Mouse (Mus musculus) forebrain, embryonic 15.5 days (tissue): ENCODE measurements at regions not wholly inside any gene's neighbourhood (a gene's known extent, or its start where the extent isn't known, plus 50 kb on each side); places are given as distances from the start of the nearest gene placed in this dataset.

Experiments
- ATAC-seq: fragments of 200-750 bp; cut with Nextera tagmentation; replicated peaks from 2 replicates; pipeline ENCODE4 v1.8.0; 2017; ENCODE audit warnings: mild to moderate bottlenecking, moderate TSS enrichment, moderate library complexity
- H3K27ac ChIP-seq: fragments of 300-500 bp; sonication (generic); replicated peaks from 2 replicates; pipeline ENCODE4 v1.5.1; 2015; ENCODE audit warnings: mild to moderate bottlenecking, inconsistent platforms
- H3K27me3 ChIP-seq: fragments of 300-500 bp; sonication (generic); 2 replicates; pipeline ENCODE4 v1.6.1; 2015; ENCODE audit warnings: inconsistent platforms
- H3K36me3 ChIP-seq: fragments of 300-500 bp; sonication (generic); 2 replicates; pipeline ENCODE4 v1.6.1; 2015; ENCODE audit warnings: mild to moderate bottlenecking, inconsistent platforms
- H3K4me1 ChIP-seq: fragments of 300-500 bp; sonication (generic); 2 replicates; pipeline ENCODE4 v1.6.1; 2015; ENCODE audit warnings: inconsistent platforms
- H3K4me2 ChIP-seq: fragments of 300-500 bp; sonication (generic); replicated peaks from 2 replicates; pipeline ENCODE4 v1.6.1; 2015; ENCODE audit warnings: mild to moderate bottlenecking, inconsistent platforms
- H3K4me3 ChIP-seq: fragments of 300-500 bp; sonication (generic); 2 replicates; pipeline ENCODE4 v1.5.1; 2015; ENCODE audit warnings: mild to moderate bottlenecking, inconsistent platforms
- H3K9ac ChIP-seq: fragments of 300-500 bp; sonication (generic); replicated peaks from 2 replicates; pipeline ENCODE4 v1.6.1; 2015; ENCODE audit warnings: mild to moderate bottlenecking, inconsistent platforms
- H3K9me3 ChIP-seq: fragments of 300-500 bp; sonication (generic); 2 replicates; pipeline ENCODE4 v1.6.1; 2016; ENCODE audit warnings: inconsistent platforms
- WGBS: fragments of 180-500 bp; shearing (Covaris S2); methylation state at CpG from one replicate; pipeline ENCODE4 v1.1.7; 2015; ENCODE audit warnings: mixed read lengths; 5-methylcytosine and 5-hydroxymethylcytosine counted together

- Histone ChIP-seq H3K27me3 (no peaks in the 10 kb centered on the region), H3K36me3 (peaks cover 3% of the 10 kb centered on the region), H3K27ac (peak overlapping the region; percentile 87), H3K4me2 (no peak overlapping the region), H3K4me1 (peaks cover 31% of the 10 kb centered on the region), H3K9ac (0 out of 2 replicates have a peak overlapping the region, but pooled peaks have one; percentile 24), H3K9me3 (no peaks in the 10 kb centered on the region), H3K4me3 (no peak overlapping the region)
- 44% methylated on average over 7 of the region's 7 CpGs for WGBS
- ATAC-seq, result peak; percentile 69
Observed at GRCm38 (mm10) chr9:41524591-41524990, 363.1 kb upstream of the Ubash3b start.

- peak; percentile 34; the same call in 1 of the 2 replicates for ATAC-seq
- Histone ChIP-seq H3K36me3 (peaks cover 3% of the 10 kb centered on the region), H3K4me2 (no peak overlapping the region), H3K4me3 (no peak overlapping the region), H3K4me1 (peaks cover 31% of the 10 kb centered on the region), H3K27me3 (no peaks in the 10 kb centered on the region), H3K9me3 (no peaks in the 10 kb centered on the region), H3K27ac (peak overlapping the region; percentile 87; the same call in 1 of the 2 replicates), H3K9ac (no peak overlapping the region)
- 98% methylated on average over 2 of the region's 2 CpGs for WGBS
Observed at GRCm38 (mm10) chr9:41523969-41524368, 362.5 kb upstream of the Ubash3b start.

GRCm38 (mm10) chr9:41522302-41522701, 360.8 kb upstream of the Ubash3b start:
- Histone ChIP-seq H3K27ac (no peak overlapping the region), H3K9ac (no peak overlapping the region), H3K36me3 (no peaks in the 10 kb centered on the region), H3K4me3 (no peak overlapping the region), H3K9me3 (no peaks in the 10 kb centered on the region), H3K27me3 (no peaks in the 10 kb centered on the region), H3K4me2 (no peak overlapping the region), H3K4me1 (peaks cover 31% of the 10 kb centered on the region)
- 69% methylated on average over 1 of the region's 1 CpGs for WGBS
- ATAC-seq, result no peak

DNA sequence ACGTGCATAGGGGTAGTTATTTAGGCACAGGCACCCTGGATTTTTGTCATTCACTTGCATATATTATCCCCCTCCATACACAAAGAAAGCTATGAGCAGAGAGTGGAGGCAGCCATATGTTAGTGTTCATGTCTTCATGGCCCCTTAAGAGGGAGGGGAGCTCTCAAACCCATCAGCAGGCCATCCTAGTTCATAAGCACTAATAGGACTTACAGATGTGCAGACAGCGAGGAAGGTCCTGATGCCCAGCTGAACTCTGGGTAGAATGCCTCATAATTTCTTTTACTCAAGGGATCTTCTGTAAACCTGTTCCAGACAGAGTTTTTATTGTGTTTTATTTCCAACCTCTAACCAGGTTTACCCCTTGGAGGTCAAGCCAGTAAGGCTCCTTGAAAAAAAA, 356.3 kb upstream of the Ubash3b start:
- Histone ChIP-seq H3K4me3 (no peak overlapping the region), H3K27ac (0 out of 2 replicates have a peak overlapping the region, but pooled peaks have one; percentile 27), H3K4me2 (no peak overlapping the region), H3K9ac (no peak overlapping the region), H3K27me3 (no peaks in the 10 kb centered on the region), H3K36me3 (no peaks in the 10 kb centered on the region), H3K9me3 (no peaks in the 10 kb centered on the region), H3K4me1 (peaks cover 3% of the 10 kb centered on the region; the same call in 1 of the 2 replicates)
- ATAC-seq, result no peak
- WGBS, result 69% methylated on average over 2 of the region's 2 CpGs

DNA sequence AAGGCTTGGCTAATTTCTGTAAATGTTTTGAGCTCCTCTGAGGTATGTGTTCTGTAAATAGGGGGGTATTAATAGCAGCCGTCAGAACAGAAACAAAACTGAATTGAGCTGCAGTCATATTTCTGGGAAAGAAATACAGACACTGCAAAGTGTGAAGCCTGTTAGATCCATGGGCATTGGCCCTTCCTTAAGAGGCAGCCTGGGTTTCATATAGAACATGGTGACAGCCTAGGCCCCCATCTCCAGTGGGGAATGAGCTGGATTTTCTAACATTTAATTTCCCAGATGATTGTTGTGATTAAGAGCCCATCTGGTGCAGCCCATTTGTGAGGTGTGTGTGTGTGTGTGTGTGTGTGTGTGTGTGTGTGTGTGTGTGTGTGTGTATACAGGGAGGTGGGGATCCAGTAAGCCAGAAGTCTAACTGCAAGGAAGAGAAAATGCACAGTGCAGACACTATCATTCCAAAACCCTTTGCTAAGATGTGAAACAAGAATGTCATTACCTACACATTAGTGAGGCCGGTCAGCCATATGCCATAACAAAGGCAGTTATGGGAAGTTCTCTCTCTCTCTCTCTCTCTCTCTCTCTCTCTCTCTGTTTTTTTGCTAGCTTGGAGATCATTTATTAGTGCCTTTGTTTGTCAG, 355.7 kb upstream of the Ubash3b start:
- Histone ChIP-seq H3K36me3 (no peaks in the 10 kb centered on the region), H3K27ac (peak overlapping the region; percentile 27), H3K4me2 (no peak overlapping the region), H3K9me3 (no peaks in the 10 kb centered on the region), H3K9ac (no peak overlapping the region), H3K4me1 (no peaks in the 10 kb centered on the region; the same call in 1 of the 2 replicates), H3K4me3 (no peak overlapping the region), H3K27me3 (no peaks in the 10 kb centered on the region)
- 64% methylated on average over 2 of the region's 2 CpGs for WGBS
- no peak for ATAC-seq

DNA sequence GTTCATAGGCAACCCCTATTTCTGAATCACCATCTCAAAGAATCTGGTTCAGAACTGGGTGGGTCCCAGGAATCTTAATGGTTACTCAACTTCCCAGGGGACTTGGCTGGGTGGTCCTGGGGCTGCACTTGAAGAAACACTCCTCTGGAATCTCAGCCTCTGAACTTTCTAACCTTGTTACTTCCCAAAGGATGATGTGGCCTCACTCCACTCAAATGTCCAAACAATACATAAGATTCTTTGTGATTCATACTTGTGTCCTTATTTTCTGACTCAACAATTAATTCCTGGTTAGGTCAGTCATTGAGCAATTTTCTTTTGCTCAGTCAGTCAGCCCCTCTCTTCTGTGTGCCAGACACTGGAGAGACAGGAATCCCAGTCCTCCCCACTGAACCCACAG, 353.7 kb upstream of the Ubash3b start:
- H3K36me3 ChIP-seq, result no peaks in the 10 kb centered on the region
- H3K4me2 ChIP-seq, result no peak overlapping the region
- H3K9ac ChIP-seq, result no peak overlapping the region
- no peaks in the 10 kb centered on the region for H3K9me3 ChIP-seq
- H3K27me3 ChIP-seq, result no peaks in the 10 kb centered on the region
- ATAC-seq, result no peak
- no peak overlapping the region for H3K4me3 ChIP-seq
- H3K27ac ChIP-seq, result no peak overlapping the region
- no peaks in the 10 kb centered on the region; the same call in 1 of the 2 replicates for H3K4me1 ChIP-seq

- peaks cover 4% of the 10 kb centered on the region; the same call in 1 of the 2 replicates for H3K36me3 ChIP-seq
- H3K27ac ChIP-seq, result no peak overlapping the region
- H3K4me2 ChIP-seq, result no peak overlapping the region
- WGBS, result 63% methylated on average over 1 of the region's 1 CpGs
- no peak overlapping the region for H3K9ac ChIP-seq
- no peaks in the 10 kb centered on the region; the same call in 1 of the 2 replicates for H3K4me1 ChIP-seq
- H3K9me3 ChIP-seq, result no peaks in the 10 kb centered on the region
- no peaks in the 10 kb centered on the region for H3K27me3 ChIP-seq
- no peak for ATAC-seq
- no peak overlapping the region for H3K4me3 ChIP-seq
Observed at GRCm38 (mm10) chr9:41513701-41514100, 352.2 kb upstream of the Ubash3b start.

GRCm38 (mm10) chr9:41509597-41509996, 348.1 kb upstream of the Ubash3b start:
- H3K9ac ChIP-seq, result no peak overlapping the region
- H3K4me3 ChIP-seq, result no peak overlapping the region
- peaks cover 14% of the 10 kb centered on the region; the same call in 1 of the 2 replicates for H3K36me3 ChIP-seq
- no peak overlapping the region for H3K4me2 ChIP-seq
- no peak for ATAC-seq
- 95% methylated on average over 2 of the region's 2 CpGs for WGBS
- H3K27me3 ChIP-seq, result no peaks in the 10 kb centered on the region
- no peaks in the 10 kb centered on the region for H3K4me1 ChIP-seq
- H3K27ac ChIP-seq, result no peak overlapping the region
- no peaks in the 10 kb centered on the region for H3K9me3 ChIP-seq

DNA sequence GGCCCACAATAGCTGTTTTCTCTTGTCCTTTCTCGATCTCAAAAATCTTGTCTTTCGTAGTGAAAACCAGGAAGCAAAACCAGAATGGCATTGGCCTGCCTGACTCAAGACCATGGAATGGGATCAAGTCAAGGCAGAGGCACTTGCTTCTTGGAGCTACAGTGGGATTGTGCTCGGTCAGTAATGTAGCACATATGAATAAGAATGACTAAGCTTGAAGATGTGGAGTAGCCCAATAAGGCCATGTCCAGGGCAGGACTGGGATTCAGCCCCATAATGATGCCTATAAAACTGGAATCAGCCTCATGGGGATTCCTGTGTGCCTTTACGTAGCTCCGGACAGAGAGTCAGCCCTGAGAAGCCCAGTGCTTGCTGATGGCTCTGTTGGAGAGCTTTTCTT, 347.2 kb upstream of the Ubash3b start:
- Histone ChIP-seq H3K9ac (no peak overlapping the region), H3K4me1 (no peaks in the 10 kb centered on the region), H3K36me3 (peaks cover 14% of the 10 kb centered on the region; the same call in 1 of the 2 replicates), H3K27ac (no peak overlapping the region), H3K9me3 (no peaks in the 10 kb centered on the region), H3K4me3 (no peak overlapping the region), H3K4me2 (no peak overlapping the region), H3K27me3 (no peaks in the 10 kb centered on the region)
- no peak for ATAC-seq
- 91% methylated on average over 5 of the region's 5 CpGs for WGBS

DNA sequence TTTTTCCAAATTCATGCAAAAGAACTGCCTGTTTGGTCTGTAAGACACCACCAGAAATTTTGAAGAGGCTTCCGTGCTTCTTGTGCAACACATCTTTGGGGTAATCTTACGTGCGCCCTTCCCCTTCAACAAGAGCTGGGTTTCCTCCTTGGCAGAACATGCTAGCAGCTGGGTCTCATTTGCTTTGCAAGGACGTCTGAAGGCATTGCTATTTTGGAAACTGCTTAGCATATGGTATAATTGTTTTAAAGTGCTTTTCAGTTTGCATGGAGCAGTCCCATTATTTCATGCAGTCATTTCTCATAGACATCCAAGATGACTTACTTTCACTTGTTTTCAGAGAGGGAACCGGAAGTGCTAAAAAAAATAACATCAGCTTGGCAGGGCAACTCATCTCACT, 336.8 kb upstream of the Ubash3b start:
- no peak overlapping the region for H3K4me2 ChIP-seq
- H3K4me3 ChIP-seq, result no peak overlapping the region
- H3K27me3 ChIP-seq, result no peaks in the 10 kb centered on the region
- 76% methylated on average over 5 of the region's 5 CpGs for WGBS
- ATAC-seq, result no peak
- H3K9ac ChIP-seq, result no peak overlapping the region
- no peaks in the 10 kb centered on the region for H3K9me3 ChIP-seq
- H3K36me3 ChIP-seq, result peaks cover 7% of the 10 kb centered on the region
- H3K4me1 ChIP-seq, result no peaks in the 10 kb centered on the region
- H3K27ac ChIP-seq, result no peak overlapping the region

GRCm38 (mm10) chr9:41490112-41490511, 328.6 kb upstream of the Ubash3b start:
- ATAC-seq, result no peak
- no peaks in the 10 kb centered on the region for H3K4me1 ChIP-seq
- no peak overlapping the region for H3K27ac ChIP-seq
- H3K4me2 ChIP-seq, result no peak overlapping the region
- no peak overlapping the region for H3K4me3 ChIP-seq
- H3K27me3 ChIP-seq, result no peaks in the 10 kb centered on the region
- H3K9me3 ChIP-seq, result no peaks in the 10 kb centered on the region
- H3K9ac ChIP-seq, result no peak overlapping the region
- WGBS, result 91% methylated on average over 3 of the region's 3 CpGs
- H3K36me3 ChIP-seq, result peaks cover 25% of the 10 kb centered on the region

GRCm38 (mm10) chr9:41488046-41488445, 326.5 kb upstream of the Ubash3b start:
- Histone ChIP-seq H3K4me1 (no peaks in the 10 kb centered on the region), H3K27me3 (no peaks in the 10 kb centered on the region), H3K9ac (no peak overlapping the region), H3K9me3 (no peaks in the 10 kb centered on the region), H3K27ac (no peak overlapping the region), H3K36me3 (peaks cover 25% of the 10 kb centered on the region), H3K4me2 (no peak overlapping the region), H3K4me3 (no peak overlapping the region)
- ATAC-seq, result no peak
- 88% methylated on average over 2 of the region's 2 CpGs for WGBS

DNA sequence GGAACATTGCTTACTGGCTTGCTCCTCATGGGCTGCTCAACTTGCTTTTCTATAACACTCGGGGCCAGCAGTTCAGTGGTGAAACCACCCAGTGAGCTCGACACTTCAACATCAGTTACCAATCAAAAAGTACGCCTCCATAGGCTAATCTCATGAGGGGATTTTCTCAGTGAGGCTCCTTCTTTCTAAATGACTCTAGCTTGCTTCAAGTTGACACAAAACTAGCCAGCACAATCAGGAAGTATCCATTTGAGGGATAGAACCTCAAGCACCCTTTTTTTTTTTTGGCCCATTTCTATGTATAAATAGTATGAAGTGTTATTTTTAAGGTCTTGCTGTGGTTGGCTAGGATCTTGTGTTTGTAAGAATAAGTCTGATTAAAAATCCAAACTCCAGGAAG, 321.7 kb upstream of the Ubash3b start:
- no peak for ATAC-seq
- Histone ChIP-seq H3K9me3 (no peaks in the 10 kb centered on the region), H3K27ac (no peak overlapping the region), H3K36me3 (peaks cover 10% of the 10 kb centered on the region; the same call in 1 of the 2 replicates), H3K27me3 (no peaks in the 10 kb centered on the region), H3K4me1 (no peaks in the 10 kb centered on the region), H3K9ac (no peak overlapping the region), H3K4me3 (no peak overlapping the region), H3K4me2 (no peak overlapping the region)
- 97% methylated on average over 3 of the region's 3 CpGs for WGBS
